Mouse (Mus musculus) regulatory T cell (primary cell): ENCODE results near the gene Idi1.
"Not testable (repeated sequence)": the region's sequence is repeated elsewhere in the genome, so short reads cannot be mapped to it uniquely, and the experiment has no call there.

Source experiments
- in situ Hi-C: fragments of 300-600 bp; cut with MboI, MseI; formaldehyde crosslinking; loops from one replicate; pipeline ENCODE4 v1.15.1; 2025; ENCODE audit warnings: high pct_unique_total_duplicates

The Idi1 gene

DNA sequence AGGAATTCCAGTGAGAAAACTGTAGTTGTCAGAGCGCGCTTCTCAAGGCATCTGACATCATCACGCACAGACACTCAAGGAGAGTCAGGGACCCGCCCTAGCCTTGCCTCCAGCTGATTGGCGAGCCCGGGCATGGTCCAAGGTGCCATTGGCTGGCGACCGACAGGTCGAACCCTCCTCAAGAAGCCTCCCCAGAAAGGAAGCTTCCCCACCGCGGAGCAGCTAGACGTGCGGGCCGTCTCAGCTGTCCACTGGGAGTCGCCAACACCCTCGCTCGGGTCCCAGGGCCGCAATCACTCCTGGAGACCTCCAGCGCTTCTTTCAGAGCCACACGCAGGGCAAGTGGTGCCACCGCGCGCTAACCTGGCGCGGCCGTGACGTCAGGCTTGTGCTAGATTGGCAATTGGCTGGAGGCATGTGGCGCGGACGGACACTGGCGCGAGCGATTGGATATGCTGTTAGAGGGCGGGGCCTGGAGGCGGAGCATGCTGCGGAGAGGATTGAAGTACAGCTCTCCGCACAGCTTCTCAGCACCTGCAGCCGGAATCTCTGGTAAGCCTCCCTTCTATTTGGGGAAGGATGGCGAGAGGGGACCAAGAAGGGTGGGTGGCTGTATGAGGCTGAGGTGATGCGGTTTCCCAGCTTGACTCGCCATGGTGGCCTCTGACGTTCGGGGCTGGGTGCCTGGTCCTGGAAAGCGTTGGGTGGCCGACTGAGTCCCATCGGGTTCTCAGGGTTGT, at the start of gene Idi1:
Gene Idi1, plus strand, starts transcription at position 57 of the 740 bp plus-strand sequence.
- in situ Hi-C loops, result no loop called here

DNA sequence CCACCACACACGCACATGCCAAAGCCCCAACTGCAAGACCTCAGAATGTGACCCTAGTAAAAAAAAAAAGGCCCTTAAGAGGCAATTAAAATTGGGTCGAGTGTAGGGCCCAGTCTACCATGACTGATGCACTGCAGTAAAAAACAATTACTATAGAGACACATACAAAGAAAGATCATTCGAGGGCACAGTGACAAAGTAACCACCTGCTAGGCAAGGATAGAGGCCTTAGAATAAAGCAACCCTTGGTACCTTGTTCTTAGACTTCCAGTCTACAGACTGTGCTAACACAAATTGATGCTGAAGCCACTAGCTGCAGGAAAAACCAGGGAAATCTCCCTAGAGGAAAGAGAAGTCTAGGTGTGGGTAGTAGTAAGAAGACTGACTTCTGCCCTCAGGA, 46.9 kb upstream of the Idi1 start:
- in situ Hi-C loops, result no loop called here

DNA sequence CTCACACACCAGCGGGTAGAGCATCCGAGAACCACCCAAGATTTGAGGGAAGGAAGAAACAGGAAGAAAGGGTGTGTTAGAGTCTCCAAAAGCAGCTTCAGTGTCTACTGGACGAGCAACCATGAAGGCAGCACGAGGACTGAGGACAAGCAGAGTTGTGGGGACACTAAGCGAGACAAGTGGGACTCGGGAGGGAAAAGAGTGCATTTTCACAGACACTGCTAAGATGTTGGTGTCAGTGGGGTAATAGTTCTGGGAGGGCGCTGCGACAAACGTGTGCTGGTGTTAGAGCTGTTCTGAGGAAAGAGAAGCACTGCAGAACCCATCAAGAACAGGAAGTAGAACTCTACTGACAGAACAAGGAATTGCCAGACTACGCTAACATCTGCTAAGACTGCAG, 46.2 kb upstream of the Idi1 start:
- in situ Hi-C loops, result no loop called here

DNA sequence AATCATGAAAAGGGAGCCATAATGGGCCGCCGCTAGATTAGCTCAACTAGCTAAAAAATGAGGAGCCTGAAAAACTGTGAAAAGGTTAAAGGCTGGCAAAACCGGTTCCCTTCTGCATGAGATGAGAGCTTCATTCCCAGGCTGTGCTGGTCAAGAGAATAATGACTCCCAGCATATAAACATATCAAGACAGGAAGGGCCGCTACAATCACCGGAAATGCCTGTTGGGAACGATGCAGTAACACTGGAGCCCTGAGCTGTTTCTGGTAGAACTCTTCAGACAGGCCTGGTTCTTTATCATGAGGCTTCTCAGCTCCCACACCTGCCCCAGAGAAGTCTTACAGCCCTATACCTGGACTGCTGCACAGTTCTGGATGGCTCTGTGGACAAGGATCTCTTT, 45.4 kb upstream of the Idi1 start:
- in situ Hi-C loops, result no loop called here

DNA sequence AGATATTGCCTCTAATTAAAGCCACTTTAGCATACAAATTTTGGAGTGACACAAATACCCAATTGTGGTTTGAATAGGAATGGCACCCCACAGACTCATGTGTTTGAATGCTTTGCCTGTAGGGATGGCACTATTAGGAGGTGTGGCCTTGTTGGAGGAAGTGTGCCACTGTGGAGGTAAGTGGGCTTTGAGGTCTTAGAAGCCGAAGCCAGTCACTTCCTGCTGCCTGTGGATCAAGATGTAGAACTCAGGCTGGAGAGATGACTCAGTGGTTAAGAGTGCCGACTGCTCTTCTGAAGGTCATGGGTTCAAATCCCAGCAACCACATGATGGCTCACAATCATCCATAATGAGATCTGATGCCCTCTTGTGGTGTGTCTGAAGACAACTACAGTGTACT, 44.4 kb upstream of the Idi1 start:
- in situ Hi-C loops, result no loop called here

DNA sequence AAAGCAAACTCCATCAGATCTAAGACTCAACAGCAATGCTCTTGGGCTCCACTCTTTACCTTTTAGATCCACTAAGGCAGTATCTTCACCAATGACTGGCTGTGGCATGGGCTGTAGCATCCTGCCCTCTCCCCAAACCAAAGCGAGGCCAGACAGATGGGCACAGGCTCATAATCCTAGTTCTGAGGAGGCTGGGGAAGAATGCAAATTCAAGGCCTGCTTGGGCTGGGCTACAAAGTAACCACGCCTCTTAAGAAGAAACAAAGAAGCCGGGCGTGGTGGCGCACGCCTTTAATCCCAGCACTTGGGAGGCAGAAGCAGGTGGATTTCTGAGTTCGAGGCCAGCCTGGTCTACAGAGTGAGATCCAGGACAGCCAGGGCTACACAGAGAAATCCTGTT, 43.5 kb upstream of the Idi1 start:
- in situ Hi-C loops, result not testable (repeated sequence)

DNA sequence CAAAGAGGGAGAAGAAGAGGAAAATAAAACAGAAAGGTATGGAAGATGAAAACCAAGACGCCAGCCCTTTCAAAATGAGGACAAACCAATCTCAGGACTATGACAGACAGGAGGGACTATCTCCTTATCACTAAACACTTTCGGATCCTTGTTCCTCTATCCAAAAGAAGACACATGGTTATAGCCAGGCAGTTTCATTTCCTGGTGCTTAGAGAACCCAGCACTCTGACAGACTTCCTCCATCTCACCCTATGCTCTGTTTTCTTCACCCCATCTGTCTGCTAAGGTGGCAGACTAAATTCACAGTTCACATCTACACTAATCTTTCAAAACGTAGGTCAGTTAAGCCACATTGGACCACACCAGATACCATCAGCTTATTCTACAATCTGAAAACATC, 43.0 kb upstream of the Idi1 start:
- in situ Hi-C loops, result no loop called here

DNA sequence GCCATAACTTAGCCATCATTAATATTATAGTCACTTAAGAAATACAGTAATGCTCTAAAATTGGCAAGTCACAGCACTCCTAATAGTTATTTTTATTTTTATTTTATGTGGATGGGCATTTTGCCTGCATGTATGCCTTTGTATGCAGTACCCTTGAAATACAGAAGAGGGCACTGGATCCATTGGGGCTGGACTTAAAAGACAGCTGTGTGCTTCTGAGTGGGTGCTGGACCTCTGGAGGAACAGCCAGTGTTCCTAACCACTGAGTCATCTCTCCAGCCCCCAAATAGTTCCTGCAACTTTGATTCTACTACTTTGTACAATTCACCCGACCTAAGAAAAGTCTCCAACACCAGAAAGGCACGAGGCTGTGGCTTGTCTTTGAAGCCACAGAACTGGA, 37.6 kb upstream of the Idi1 start:
- in situ Hi-C loops, result no loop called here

DNA sequence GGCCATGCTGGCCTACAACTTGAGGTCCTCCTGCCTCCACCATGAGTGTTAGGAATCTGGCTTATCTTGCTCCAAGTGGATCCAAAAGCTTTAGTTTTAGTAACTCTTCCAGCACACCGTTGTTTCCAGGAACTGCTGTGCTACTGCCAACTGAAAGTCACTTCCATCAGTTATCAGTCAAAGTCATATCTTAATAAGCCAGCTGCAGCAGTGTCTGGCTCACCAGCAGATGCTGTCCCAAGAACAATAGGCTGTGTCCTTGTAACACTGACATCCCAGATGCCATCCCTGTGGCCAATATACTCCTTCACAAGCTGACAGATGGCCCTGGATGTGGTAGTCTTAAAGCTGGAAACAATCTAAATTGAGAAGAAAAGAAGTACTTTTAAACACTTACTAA, 36.0 kb upstream of the Idi1 start:
- in situ Hi-C loops, result no loop called here

DNA sequence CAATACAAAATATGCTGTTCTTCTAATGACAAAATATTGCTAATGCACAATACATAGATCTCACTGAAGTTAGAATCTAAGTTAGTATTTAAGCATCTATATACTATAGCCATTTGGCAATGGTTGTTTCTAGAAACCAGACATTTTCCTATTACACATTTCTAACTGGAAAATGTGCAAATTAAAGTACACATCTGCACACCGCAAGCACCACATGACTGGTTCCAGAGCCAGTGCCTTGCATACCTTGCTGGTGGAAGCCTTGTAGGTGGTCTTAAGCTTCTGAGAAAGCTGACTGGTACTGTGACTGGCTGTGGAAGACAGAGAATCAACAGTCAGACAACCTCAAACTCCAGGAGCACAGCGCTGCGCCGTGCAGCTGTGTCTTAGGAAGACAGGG, 31.9 kb upstream of the Idi1 start:
- in situ Hi-C loops, result no loop called here

DNA sequence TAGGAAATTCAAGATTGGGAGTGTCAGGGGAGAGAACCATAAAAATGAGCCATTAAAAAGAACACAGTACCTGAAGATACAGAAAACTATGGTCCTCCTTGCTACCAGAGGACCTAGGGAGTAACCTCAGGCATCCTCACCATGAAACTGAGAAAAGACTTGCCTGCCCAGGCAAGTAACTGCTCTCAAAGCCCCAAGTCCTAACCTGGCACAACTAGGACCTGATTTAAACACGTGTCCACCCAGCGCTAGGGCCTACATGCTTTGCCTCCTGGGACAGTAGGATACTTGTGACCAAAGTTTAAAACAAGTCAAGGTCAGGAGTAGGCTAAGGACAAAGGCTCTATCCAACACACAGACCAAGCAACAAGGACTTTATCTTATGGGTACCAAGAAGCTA, 30.5 kb upstream of the Idi1 start:
- in situ Hi-C loops, result no loop called here

DNA sequence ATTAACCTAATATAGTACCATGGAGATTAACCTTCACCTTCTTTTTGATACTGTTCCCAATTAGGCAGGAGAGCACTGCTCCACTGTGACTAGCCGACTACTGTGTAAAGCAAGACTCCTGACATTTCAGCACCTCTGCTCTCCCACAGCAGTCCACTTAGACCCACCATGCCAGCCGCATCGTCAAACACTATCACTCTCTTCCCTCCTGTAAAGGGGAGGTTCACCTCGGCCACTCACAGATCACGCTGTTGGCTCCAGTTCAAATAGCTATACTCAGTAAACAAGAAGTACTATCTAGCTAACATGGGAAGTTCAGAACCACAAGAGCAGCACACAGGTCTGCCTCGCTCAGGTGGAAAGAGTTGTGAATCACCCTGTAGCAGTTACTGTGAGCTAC, 26.8 kb upstream of the Idi1 start:
- in situ Hi-C loops, result no loop called here

DNA sequence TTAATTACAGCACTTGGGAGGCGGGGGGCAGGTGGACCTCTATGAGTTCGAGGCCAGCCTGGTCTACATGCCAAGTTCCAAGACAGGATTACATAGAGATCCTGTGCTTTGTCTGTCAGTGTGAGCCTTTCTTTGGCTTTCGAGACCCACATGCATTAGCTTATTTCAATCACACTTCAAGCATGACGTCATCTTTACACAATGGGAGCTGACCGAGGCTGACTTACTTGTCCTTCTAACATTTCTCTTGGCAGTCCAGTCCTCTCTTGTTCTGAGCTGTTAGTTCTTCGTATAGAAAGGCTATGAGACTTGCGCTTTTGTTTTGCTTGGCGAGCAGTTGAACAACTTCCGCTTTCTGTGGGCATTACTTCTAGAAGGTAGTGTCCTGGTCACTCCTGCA, 24.4 kb upstream of the Idi1 start:
- in situ Hi-C loops, result no loop called here

DNA sequence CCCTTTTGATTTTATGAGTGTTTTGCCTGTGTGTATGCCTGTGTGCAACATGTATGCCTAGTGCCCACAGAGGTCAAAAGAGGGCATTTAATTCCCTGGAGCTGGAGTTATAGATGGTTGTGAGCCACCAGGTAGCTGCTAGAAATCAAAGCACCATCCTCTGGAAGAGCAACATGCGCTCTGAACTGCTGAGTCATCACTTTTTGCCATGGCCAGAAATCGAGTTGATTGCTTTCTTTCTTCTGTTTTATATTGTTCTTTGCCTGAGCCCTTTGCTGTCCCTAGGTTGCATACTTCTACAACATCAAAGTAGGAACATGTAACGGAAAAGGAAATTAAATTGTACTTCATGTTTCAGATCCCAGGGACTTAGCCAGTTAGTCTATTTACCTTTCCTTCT, 20.3 kb upstream of the Idi1 start:
- in situ Hi-C loops, result no loop called here

DNA sequence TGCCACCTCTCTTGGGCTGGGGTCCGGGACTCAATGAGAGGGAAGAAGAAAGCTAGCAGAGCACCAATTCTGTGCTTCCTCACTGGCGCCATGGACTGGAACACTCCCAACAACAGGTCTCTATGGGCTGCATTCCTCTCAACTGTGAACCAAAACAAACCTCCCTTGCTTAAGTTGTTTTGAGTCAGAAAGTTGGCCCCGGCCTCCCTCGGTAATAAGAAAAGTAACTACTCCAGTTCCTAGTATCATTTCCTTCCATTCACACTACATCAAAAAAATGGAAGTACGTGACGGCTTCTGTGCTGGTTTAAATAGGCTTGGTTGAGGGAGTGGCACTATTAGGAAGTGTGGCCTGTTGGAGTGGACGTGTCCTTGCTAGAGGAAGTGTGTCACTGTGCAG, 18.7 kb upstream of the Idi1 start:
- in situ Hi-C loops, result no loop called here

DNA sequence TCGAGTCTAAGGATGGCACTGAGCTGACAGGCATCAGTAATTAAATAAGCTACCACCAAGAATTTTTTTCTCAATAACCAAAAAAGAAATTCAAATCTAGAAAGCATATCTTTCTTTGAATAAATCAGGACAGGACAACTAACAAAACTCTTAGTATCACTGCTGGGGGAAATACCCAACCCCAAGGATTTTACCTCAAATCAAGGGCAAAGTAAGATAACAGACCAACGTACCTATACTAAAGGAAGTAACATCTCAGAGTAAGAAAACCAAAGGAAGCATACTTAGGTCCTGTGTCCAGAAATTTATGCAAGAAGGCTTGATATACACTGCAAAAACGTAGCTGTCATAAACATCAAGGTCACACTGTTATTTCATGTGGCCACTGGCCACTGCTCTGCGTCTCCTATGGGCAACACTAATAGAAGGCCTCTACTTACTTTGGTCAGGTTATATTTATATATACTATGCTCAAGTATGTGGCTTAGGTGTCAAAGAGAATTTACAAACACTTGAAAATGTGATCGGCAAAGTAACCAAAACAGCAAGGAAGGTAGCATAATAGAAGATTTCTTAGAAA, 15.6 kb upstream of the Idi1 start:
- in situ Hi-C loops, result loop anchor here (10.0 kb wide), 1 partner anchor 105 kb away; no protein-coding TSS in a partner anchor

DNA sequence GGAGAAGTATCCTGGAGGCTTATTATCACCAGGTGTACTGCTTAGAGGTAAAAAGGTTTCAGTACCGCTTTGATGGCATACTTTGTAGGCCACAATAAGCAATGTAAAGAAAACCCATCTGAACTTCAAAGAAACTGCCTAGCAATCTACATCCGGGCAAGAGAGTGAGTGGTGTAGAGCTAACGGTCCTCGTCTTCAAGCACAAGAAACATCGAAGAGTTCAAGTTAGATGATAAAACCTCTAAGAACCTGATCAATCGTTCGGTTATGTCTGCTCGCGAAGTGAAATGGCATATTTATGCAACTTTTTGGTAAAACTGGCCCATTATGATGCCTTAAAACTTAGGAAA, 15.2 kb upstream of the Idi1 start:
- in situ Hi-C loops, result loop anchor here (10.0 kb wide), 1 partner anchor 105 kb away; no protein-coding TSS in a partner anchor

DNA sequence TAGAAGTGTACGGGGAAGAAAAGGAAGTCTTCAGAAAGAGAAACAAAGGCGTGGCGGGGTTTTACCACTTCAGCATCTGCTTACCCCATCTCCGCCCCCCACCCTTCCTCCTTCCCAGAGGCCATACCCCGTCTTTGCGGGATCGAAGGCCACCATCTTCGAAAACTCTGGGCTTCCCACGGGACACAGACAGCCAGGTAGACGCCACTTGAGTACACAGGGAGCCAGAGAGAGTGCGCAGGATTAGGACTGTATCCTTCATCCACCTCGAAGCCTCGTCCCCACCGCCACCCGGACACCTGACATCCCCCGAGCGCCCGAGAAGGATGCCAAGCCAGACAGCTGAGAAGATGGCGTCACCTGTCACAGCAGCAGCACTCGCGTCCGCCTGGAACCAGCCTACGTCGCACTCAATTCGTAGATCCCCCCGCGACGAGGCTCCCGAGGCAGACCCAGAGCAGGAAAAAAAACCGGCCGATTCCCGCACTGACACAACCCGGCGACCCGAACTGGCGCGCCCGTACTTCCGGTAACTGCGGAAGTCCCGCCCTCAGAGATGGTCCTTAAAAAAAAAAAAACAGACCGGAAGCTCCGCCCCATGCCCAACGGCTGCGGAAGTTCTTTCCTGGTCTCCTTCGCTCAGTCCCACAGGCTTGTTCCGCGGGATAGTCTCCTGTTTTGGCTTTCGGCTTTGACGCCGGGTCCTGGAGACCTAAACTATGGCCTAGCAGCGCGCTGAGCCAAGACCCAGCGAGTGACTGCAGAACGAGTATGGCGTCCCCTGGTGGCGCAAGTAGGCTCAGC, 14.6 kb upstream of the Idi1 start:
- in situ Hi-C loops, result loop anchor here (10.0 kb wide), 1 partner anchor 104 kb away; no protein-coding TSS in a partner anchor

DNA sequence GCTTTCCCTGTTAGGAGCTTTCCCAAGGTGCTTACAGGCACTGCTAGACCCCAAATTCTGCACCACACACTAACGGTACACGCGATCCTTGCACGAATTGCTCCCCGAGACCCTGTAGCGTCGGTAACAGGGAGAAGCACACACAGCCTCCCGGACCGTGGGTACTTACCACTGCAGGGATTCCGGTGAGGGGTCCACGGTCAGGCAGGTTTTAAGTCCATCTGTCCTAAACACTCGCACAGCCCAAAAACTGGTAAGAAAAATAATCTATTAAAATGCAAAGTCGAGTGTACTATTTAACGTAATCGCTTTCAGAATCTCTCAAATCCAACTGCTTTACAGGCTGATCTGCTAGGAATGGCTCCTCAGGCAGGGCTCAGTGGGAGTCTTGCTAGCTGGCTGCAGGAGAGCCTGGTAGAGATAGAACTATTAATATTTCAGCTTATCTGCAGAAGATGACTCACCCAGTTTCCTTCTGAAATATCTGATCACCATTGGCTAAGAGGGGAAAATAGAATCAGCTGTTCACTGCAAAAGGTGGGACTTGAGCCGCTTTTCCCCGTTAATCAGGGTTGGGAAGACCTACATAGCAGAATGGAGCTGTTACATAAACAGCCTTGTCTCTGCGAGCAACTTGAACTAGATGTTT, 13.9 kb upstream of the Idi1 start, which contains the start of gene Wdr37:
Gene Wdr37, minus strand, starts transcription at position 596 of the 649 bp plus-strand sequence.
- in situ Hi-C loops, result loop anchor here (10.0 kb wide), 1 partner anchor 103 kb away; no protein-coding TSS in a partner anchor

DNA sequence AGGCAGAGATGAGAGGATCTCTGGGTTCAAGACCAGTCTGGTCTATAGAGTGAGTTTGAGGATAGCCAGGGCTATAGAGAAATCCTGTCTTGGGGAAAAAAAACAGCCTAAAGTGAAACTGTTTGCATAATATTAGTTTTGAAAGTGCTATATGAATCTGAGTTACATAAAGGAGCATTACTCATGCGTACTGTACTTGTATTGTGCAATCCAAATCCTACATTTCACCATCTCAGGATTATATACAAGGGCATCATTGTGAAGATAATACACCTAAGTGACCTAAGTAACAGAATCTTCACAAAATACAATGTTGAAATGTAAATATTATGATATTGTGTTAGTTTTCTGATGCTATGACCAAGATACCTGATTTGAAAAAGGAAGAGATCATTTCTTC, 11.5 kb upstream of the Idi1 start:
- in situ Hi-C loops, result loop anchor here (10.0 kb wide), 1 partner anchor 101 kb away; no protein-coding TSS in a partner anchor

DNA sequence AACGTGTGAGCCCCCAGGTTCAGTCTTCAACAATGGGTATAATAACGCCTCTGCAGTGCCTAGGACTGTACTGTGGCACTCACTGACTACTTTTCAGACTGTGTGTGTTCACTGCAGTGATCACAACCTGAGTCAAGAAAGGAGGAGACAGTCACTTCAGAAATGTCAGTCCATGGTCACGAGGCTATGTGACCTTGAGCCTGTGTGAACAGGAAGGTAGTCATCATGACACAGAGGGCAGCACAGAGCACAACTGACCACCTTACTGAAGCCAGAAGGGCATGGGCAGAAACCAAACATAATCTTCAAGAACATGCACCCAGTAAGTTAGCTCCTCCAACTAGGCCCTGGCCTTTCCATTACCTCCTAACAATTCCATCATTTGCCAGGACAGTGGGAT, 3.7 kb upstream of the Idi1 start:
- in situ Hi-C loops, result no loop called here

DNA sequence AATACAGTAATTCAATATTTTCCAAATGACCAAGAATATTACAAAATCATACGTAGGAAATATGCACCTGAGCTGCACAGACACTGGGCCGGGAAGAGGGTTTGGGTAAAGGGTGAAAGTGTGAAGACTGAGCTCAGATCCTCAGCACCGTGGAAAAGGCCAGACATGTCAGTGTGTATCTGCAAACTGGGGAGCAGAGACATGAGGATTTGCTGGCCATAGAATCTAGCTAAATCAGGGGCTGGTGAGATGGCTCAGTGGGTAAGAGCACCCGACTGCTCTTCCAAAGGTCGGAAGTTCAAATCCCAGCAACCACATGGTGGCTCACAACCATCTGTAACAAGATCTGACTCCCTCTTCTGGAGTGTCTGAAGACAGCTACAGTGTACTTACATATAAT, 1.4 kb upstream of the Idi1 start:
- in situ Hi-C loops, result not testable (repeated sequence)
